Mouse (Mus musculus): ENCODE data around the gene Ppp1r9a. TPM values are rescaled to one million over a fixed set of nuclear protein-coding genes. Genes with fewer than 3 reads are reported as not detected.
A peak's percentile ranks its signal among the peaks of the same experiment; 100 is the strongest.

Ppp1r9a gene
- polyA plus RNA-seq, 1 experiment from 2014 or later = 11.7 TPM

GRCm38 (mm10) chr6:4988688-4989087, 86.0 kb downstream of the Ppp1r9a start:
- Histone ChIP-seq H3K4me1 (ENCODE audit: control insufficient read depth, insufficient read depth, low read length) (0 out of 2 replicates have a peak, but pooled peaks cover 2% of the 10 kb centered on the region), H3K9ac (ENCODE audit: low read length) (no peak overlapping the region), H3K36me3 (ENCODE audit: control insufficient read depth, insufficient read depth) (no peaks in the 10 kb centered on the region), H3K27ac (ENCODE audit: low read length) (no peak overlapping the region), H3K27me3 (ENCODE audit: control insufficient read depth, insufficient read depth, low read length) (no peaks in the 10 kb centered on the region), H3K4me2 (ENCODE audit: low read depth, low read length) (no peak overlapping the region), H3K4me3 (ENCODE audit: low read length) (no peak overlapping the region), H3K9me3 (replicated peaks; ENCODE audit: control insufficient read depth, low read length) (no peaks in the 10 kb centered on the region)
- 60% methylated on average over 4 of the region's 4 CpGs for WGBS
- ATAC-seq (replicated peaks; ENCODE audit: extremely low read depth, insufficient read depth, low FRiP score) = no peak

GRCm38 (mm10) chr6:4992308-4992707, 89.6 kb downstream of the Ppp1r9a start:
- Histone ChIP-seq H3K27me3 (ENCODE audit: control insufficient read depth, insufficient read depth, low read length) (no peaks in the 10 kb centered on the region), H3K36me3 (ENCODE audit: control insufficient read depth, insufficient read depth) (no peaks in the 10 kb centered on the region), H3K9me3 (replicated peaks; ENCODE audit: control insufficient read depth, low read length) (no peaks in the 10 kb centered on the region), H3K27ac (ENCODE audit: low read length) (no peak overlapping the region), H3K4me2 (ENCODE audit: low read depth, low read length) (no peak overlapping the region), H3K4me1 (ENCODE audit: control insufficient read depth, insufficient read depth, low read length) (peaks cover 4% of the 10 kb centered on the region; the same call in 1 of the 2 replicates), H3K9ac (ENCODE audit: low read length) (no peak overlapping the region), H3K4me3 (ENCODE audit: low read length) (no peak overlapping the region)
- ATAC-seq (replicated peaks; ENCODE audit: extremely low read depth, insufficient read depth, low FRiP score) = no peak
- WGBS = 95% methylated on average over 9 of the region's 9 CpGs

- H3K4me1 ChIP-seq (ENCODE audit: control insufficient read depth, insufficient read depth, low read length) = peaks cover 4% of the 10 kb centered on the region; the same call in 1 of the 2 replicates
- no peak overlapping the region for H3K4me3 ChIP-seq (ENCODE audit: low read length)
- 0 out of 2 replicates have a peak overlapping the region, but pooled peaks have one; percentile 1 for H3K27ac ChIP-seq (ENCODE audit: low read length)
- no peak overlapping the region for H3K9ac ChIP-seq (ENCODE audit: low read length)
- H3K9me3 ChIP-seq (replicated peaks; ENCODE audit: control insufficient read depth, low read length) = no peaks in the 10 kb centered on the region
- H3K27me3 ChIP-seq (ENCODE audit: control insufficient read depth, insufficient read depth, low read length) = no peaks in the 10 kb centered on the region
- WGBS = 44% methylated on average over 15 of the region's 15 CpGs
- H3K4me2 ChIP-seq (ENCODE audit: low read depth, low read length) = peak overlapping the region; percentile 8; the same call in 1 of the 2 replicates
- no peak for ATAC-seq (replicated peaks; ENCODE audit: extremely low read depth, insufficient read depth, low FRiP score)
- no peaks in the 10 kb centered on the region for H3K36me3 ChIP-seq (ENCODE audit: control insufficient read depth, insufficient read depth)
Observed at GRCm38 (mm10) chr6:4993600-4994160, 91.0 kb downstream of the Ppp1r9a start.

GRCm38 (mm10) chr6:4994161-4994919, 91.6 kb downstream of the Ppp1r9a start:
- 52% methylated on average over 14 of the region's 14 CpGs for WGBS
- no peak overlapping the region for H3K9ac ChIP-seq (ENCODE audit: low read length)
- peak; percentile 58; the same call in 1 of the 2 replicates for ATAC-seq (replicated peaks; ENCODE audit: extremely low read depth, insufficient read depth, low FRiP score)

GRCm38 (mm10) chr6:4997599-4997998, 94.9 kb downstream of the Ppp1r9a start:
- no peak for ATAC-seq (replicated peaks; ENCODE audit: extremely low read depth, insufficient read depth, low FRiP score)
- H3K36me3 ChIP-seq (ENCODE audit: control insufficient read depth, insufficient read depth) = no peaks in the 10 kb centered on the region
- no peaks in the 10 kb centered on the region for H3K9me3 ChIP-seq (replicated peaks; ENCODE audit: control insufficient read depth, low read length)
- H3K4me3 ChIP-seq (ENCODE audit: low read length) = no peak overlapping the region
- peaks cover 4% of the 10 kb centered on the region; the same call in 1 of the 2 replicates for H3K4me1 ChIP-seq (ENCODE audit: control insufficient read depth, insufficient read depth, low read length)
- no peak overlapping the region for H3K4me2 ChIP-seq (ENCODE audit: low read depth, low read length)
- H3K27me3 ChIP-seq (ENCODE audit: control insufficient read depth, insufficient read depth, low read length) = no peaks in the 10 kb centered on the region
- 92% methylated on average over 6 of the region's 6 CpGs for WGBS
- no peak overlapping the region for H3K9ac ChIP-seq (ENCODE audit: low read length)
- no peak overlapping the region for H3K27ac ChIP-seq (ENCODE audit: low read length)

More at GRCm38 (mm10) chr6:4994161-4994919, 91.6 kb downstream of the Ppp1r9a start:
- Histone ChIP-seq H3K9me3 (replicated peaks; ENCODE audit: control insufficient read depth, low read length) (no peaks in the 10 kb centered on the region), H3K4me2 (ENCODE audit: low read depth, low read length) (peak overlapping the region; percentile 8; the same call in 1 of the 2 replicates), H3K4me3 (ENCODE audit: low read length) (no peak overlapping the region), H3K36me3 (ENCODE audit: control insufficient read depth, insufficient read depth) (no peaks in the 10 kb centered on the region), H3K4me1 (ENCODE audit: control insufficient read depth, insufficient read depth, low read length) (peaks cover 4% of the 10 kb centered on the region; the same call in 1 of the 2 replicates), H3K27ac (ENCODE audit: low read length) (no peak overlapping the region), H3K27me3 (ENCODE audit: control insufficient read depth, insufficient read depth, low read length) (no peaks in the 10 kb centered on the region)

- Histone ChIP-seq H3K27ac (ENCODE audit: low read length) (no peak overlapping the region), H3K4me2 (ENCODE audit: low read depth, low read length) (no peak overlapping the region), H3K9me3 (replicated peaks; ENCODE audit: control insufficient read depth, low read length) (no peaks in the 10 kb centered on the region), H3K27me3 (ENCODE audit: control insufficient read depth, insufficient read depth, low read length) (no peaks in the 10 kb centered on the region), H3K4me3 (ENCODE audit: low read length) (no peak overlapping the region), H3K4me1 (ENCODE audit: control insufficient read depth, insufficient read depth, low read length) (peaks cover 2% of the 10 kb centered on the region; the same call in 1 of the 2 replicates), H3K9ac (ENCODE audit: low read length) (no peak overlapping the region), H3K36me3 (ENCODE audit: control insufficient read depth, insufficient read depth) (no peaks in the 10 kb centered on the region)
- ATAC-seq (replicated peaks; ENCODE audit: extremely low read depth, insufficient read depth, low FRiP score) = no peak
- WGBS = 76% methylated on average over 4 of the region's 4 CpGs
Observed at GRCm38 (mm10) chr6:4998929-4999328, 96.2 kb downstream of the Ppp1r9a start.

GRCm38 (mm10) chr6:5000788-5001187, 98.1 kb downstream of the Ppp1r9a start:
- no peak overlapping the region for H3K4me2 ChIP-seq (ENCODE audit: low read depth, low read length)
- no peak overlapping the region for H3K4me3 ChIP-seq (ENCODE audit: low read length)
- no peaks in the 10 kb centered on the region for H3K27me3 ChIP-seq (ENCODE audit: control insufficient read depth, insufficient read depth, low read length)
- H3K9me3 ChIP-seq (replicated peaks; ENCODE audit: control insufficient read depth, low read length) = no peaks in the 10 kb centered on the region
- no peak overlapping the region for H3K27ac ChIP-seq (ENCODE audit: low read length)
- no peaks in the 10 kb centered on the region for H3K36me3 ChIP-seq (ENCODE audit: control insufficient read depth, insufficient read depth)
- peaks cover 7% of the 10 kb centered on the region for H3K4me1 ChIP-seq (ENCODE audit: control insufficient read depth, insufficient read depth, low read length)
- no peak for ATAC-seq (replicated peaks; ENCODE audit: extremely low read depth, insufficient read depth, low FRiP score)
- no peak overlapping the region for H3K9ac ChIP-seq (ENCODE audit: low read length)
- WGBS = 84% methylated on average over 8 of the region's 8 CpGs

GRCm38 (mm10) chr6:5005491-5006275, 103.0 kb downstream of the Ppp1r9a start:
- H3K9ac ChIP-seq (ENCODE audit: low read length) = no peak overlapping the region
- no peaks in the 10 kb centered on the region for H3K36me3 ChIP-seq (ENCODE audit: control insufficient read depth, insufficient read depth)
- H3K27me3 ChIP-seq (ENCODE audit: control insufficient read depth, insufficient read depth, low read length) = no peaks in the 10 kb centered on the region
- peak overlapping the region; percentile 60 for H3K4me2 ChIP-seq (ENCODE audit: low read depth, low read length)
- 33% methylated on average over 22 of the region's 22 CpGs for WGBS
- H3K9me3 ChIP-seq (replicated peaks; ENCODE audit: control insufficient read depth, low read length) = no peaks in the 10 kb centered on the region
- H3K4me1 ChIP-seq (ENCODE audit: control insufficient read depth, insufficient read depth, low read length) = peaks cover 12% of the 10 kb centered on the region; the same call in 1 of the 2 replicates
- ATAC-seq (replicated peaks; ENCODE audit: extremely low read depth, insufficient read depth, low FRiP score) = peak; percentile 87
- H3K27ac ChIP-seq (ENCODE audit: low read length) = peak overlapping the region; percentile 72
- peak overlapping the region; percentile 32; the same call in 1 of the 2 replicates for H3K4me3 ChIP-seq (ENCODE audit: low read length)

Measured in heart, embryonic 16.5 days (tissue).